Mouse (Mus musculus): ENCODE measurements around the gene Ccnj. TPM values are rescaled to one million over a fixed set of nuclear protein-coding genes. Genes with fewer than 3 reads are reported as not detected.
A peak's percentile ranks its signal among the peaks of the same experiment; 100 is the strongest.

Gene Ccnj
- total RNA-seq, 2 experiments from 2014 or later = 6.7 to 7.4 TPM

GRCm38 (mm10) chr19:40841593-40841992 lies 10.5 kb downstream of the Ccnj start:
- no peak for DNase-seq (ENCODE audit: low spot score in 2 of 2)

GRCm38 (mm10) chr19:40844731-40845130 lies 13.7 kb downstream of the Ccnj start:
- DNase-seq (ENCODE audit: low spot score in 2 of 2) = no peak

GRCm38 (mm10) chr19:40849391-40849790 lies 18.3 kb downstream of the Ccnj start:
- no peak for DNase-seq (ENCODE audit: low spot score in 2 of 2)

- DNase-seq (ENCODE audit: low spot score in 2 of 2) = no peak
Observed at GRCm38 (mm10) chr19:40859555-40859954, 28.5 kb downstream of the Ccnj start.

- DNase-seq (ENCODE audit: low spot score in 2 of 2) = no peak
Observed at GRCm38 (mm10) chr19:40868284-40868683, 37.2 kb downstream of the Ccnj start.

- DNase-seq (ENCODE audit: low spot score in 2 of 2) = no peak
Observed at GRCm38 (mm10) chr19:40869425-40870105, 38.5 kb downstream of the Ccnj start.

- peak; percentile 81 to 90 for DNase-seq (ENCODE audit: low spot score in 2 of 2)
Observed at GRCm38 (mm10) chr19:40872955-40873665, 42.0 kb downstream of the Ccnj start.

GRCm38 (mm10) chr19:40881700-40882099 lies 50.6 kb downstream of the Ccnj start:
- DNase-seq (ENCODE audit: low spot score in 2 of 2) = no peak

- DNase-seq (ENCODE audit: low spot score in 2 of 2) = no peak
Observed at GRCm38 (mm10) chr19:40888887-40889286, 57.8 kb downstream of the Ccnj start.

- DNase-seq (ENCODE audit: low spot score in 2 of 2) = no peak
Observed at GRCm38 (mm10) chr19:40894071-40894506, 63.0 kb downstream of the Ccnj start.

- peak; percentile 78 to 87 for DNase-seq (ENCODE audit: low spot score in 2 of 2)
Observed at GRCm38 (mm10) chr19:40894519-40895392, 63.7 kb downstream of the Ccnj start, which contains the start of gene Zfp518a. Gene Zfp518a, plus strand, starts transcription at chr19:40894705.

GRCm38 (mm10) chr19:40895393-40895703 lies 64.3 kb downstream of the Ccnj start:
- no peak for DNase-seq (ENCODE audit: low spot score in 2 of 2)

Small RNA genes within 50 kb of the gene (microRNA-seq; reads per million reads assigned to microRNA genes)
- gene Mir8092 = 0 reads per million in 2 experiments

Other genes with a start within 250 kb of the Ccnj start
- gene Aldh18a1, start 242.8 kb upstream of the Ccnj start, total RNA-seq (2021) = 10 to 100 TPM; 19.6 to 22.3 TPM
- 10 to 100 TPM; 15.1 to 16.6 TPM for gene Tctn3, start 219.0 kb upstream of the Ccnj start, total RNA-seq (2021)
- gene Entpd1, start 218.9 kb upstream of the Ccnj start, total RNA-seq (2021) = 10 to 100 TPM; 14.2 to 14.6 TPM
- gene Cc2d2b, start 82.5 kb upstream of the Ccnj start, total RNA-seq (2021) = 1 to 10 TPM in 1 of 2 experiments, under 1 TPM in 1; 0.54 to 1.1 TPM
- 1 to 10 TPM; 5.4 to 7.6 TPM for gene Zfp518a, start 63.4 kb downstream of the Ccnj start, total RNA-seq (2021)
- 1 to 10 TPM; 6.1 to 7.5 TPM for gene Blnk, start 163.3 kb downstream of the Ccnj start, total RNA-seq (2021)
- not detected for gene Dntt, start 198.0 kb downstream of the Ccnj start, total RNA-seq (2021)
- gene Opalin, start 245.8 kb downstream of the Ccnj start, total RNA-seq (2021) = 1 to 10 TPM; 6.1 to 9.4 TPM